Mouse (Mus musculus) midbrain, embryonic 14.5 days (tissue): ENCODE data around the gene Brd3os. TPM values are rescaled to one million over a fixed set of nuclear protein-coding genes. Genes with fewer than 3 reads are reported as not detected.

Experiments
- ATAC-seq: fragments of 200-750 bp; cut with Nextera tagmentation; 2 replicates; pipeline ENCODE4 v1.8.0; 2017; ENCODE audit warnings: moderate number of reproducible peaks, moderate library complexity; ENCODE audit not compliant: low FRiP score, low TSS enrichment
- DNase-seq: peaks from one replicate; pipeline ENCODE4 v3.0.0-alpha.2; 2015
- H3K27ac ChIP-seq: fragments of 300-500 bp; sonication (generic); replicated peaks from 2 replicates; pipeline ENCODE4 v1.5.1; 2014; ENCODE audit warnings: mild to moderate bottlenecking, low read depth, low read length, moderate library complexity
- H3K27me3 ChIP-seq: fragments of 300-500 bp; sonication (generic); 2 replicates; pipeline ENCODE4 v1.6.1; 2014; ENCODE audit warnings: low read length, control low read depth, mixed read lengths; ENCODE audit not compliant: control insufficient read depth, insufficient read depth
- H3K36me3 ChIP-seq: fragments of 300-500 bp; sonication (generic); 2 replicates; pipeline ENCODE4 v1.6.1; 2014; ENCODE audit warnings: low read length, control low read depth; ENCODE audit not compliant: control insufficient read depth, insufficient read depth
- H3K4me1 ChIP-seq: fragments of 300-500 bp; sonication (generic); 2 replicates; pipeline ENCODE4 v1.6.1; 2014; ENCODE audit warnings: mild to moderate bottlenecking, antibody characterized with exemption, low read length, control low read depth; ENCODE audit not compliant: control insufficient read depth, insufficient read depth
- H3K4me2 ChIP-seq: fragments of 300-500 bp; sonication (generic); 2 replicates; pipeline ENCODE4 v1.6.1; 2014; ENCODE audit warnings: mild to moderate bottlenecking, low read length, moderate library complexity
- H3K4me3 ChIP-seq: fragments of 300-500 bp; sonication (generic); replicated peaks from 2 replicates; pipeline ENCODE4 v1.5.1; 2014; ENCODE audit warnings: low read depth, low read length
- H3K9ac ChIP-seq: fragments of 300-500 bp; sonication (generic); replicated peaks from 2 replicates; pipeline ENCODE4 v1.6.1; 2014; ENCODE audit warnings: mild to moderate bottlenecking, low read length, moderate library complexity
- H3K9me3 ChIP-seq: fragments of 300-500 bp; sonication (generic); 2 replicates; pipeline ENCODE4 v1.6.1; 2016; ENCODE audit warnings: low read length, control low read depth, mixed read lengths; ENCODE audit not compliant: control insufficient read depth
- WGBS: fragments of 180-500 bp; shearing (Covaris S2); extraction: QIAGEN DNeasy Blood & Tissue Kit; methylation state at CpG from one replicate; pipeline ENCODE4 v1.1.7; 2014; 5-methylcytosine and 5-hydroxymethylcytosine counted together
- polyA plus RNA-seq: library from polyadenylated mRNA; unstranded; fragments of >200 nt; fragmentation: Nextera tagmentation; extraction: Ambion mirVana; gene quantifications from 2 replicates; pipeline ENCODE4 v1.2.1, GENCODE M21; 2014

Gene Brd3os
- polyA plus RNA-seq, 1 experiment from 2014 or later: 37.8 TPM

DNA sequence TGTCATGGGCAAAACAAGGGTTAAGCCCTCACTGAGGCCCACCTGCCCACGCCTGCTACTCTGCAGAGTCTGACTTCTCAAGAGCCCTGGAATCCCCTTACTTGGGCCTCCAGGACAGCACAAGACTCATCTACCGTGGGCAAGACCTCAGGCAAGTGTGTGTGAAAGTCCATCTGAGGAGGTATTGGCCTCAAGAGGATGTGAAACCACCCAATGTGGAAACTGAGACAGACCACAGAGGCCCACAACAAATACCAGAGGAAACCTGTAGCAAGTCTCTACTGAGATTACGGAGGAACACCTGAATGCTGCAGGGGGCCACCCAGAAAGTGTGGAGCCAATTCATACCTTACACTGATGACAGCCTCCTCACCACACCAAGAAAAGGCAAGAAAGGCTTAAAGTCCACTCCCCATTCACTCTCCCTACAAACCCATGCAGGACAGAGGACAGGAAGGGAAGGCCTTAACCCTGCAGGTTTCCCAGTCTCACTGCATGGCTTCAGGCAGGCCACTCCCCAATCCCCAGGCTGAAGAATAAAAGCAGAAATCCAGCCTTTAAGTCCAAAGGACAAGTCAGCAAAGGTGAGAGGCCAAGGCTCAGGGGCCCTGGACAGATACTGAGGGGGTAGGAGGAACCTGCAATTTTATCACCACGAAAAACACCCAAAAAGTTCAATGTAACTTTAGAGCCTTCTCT lies 27.3 kb downstream of the Brd3os start:
- DNase-seq (no peak), ATAC-seq (no peak)
- H3K4me1 ChIP-seq: peaks cover 34% of the 10 kb centered on the region
- peaks cover 22% of the 10 kb centered on the region; the same call in 1 of the 2 replicates for H3K36me3 ChIP-seq
- H3K4me3 ChIP-seq: no peak overlapping the region
- no peaks in the 10 kb centered on the region for H3K9me3 ChIP-seq
- no peak overlapping the region for H3K27ac ChIP-seq
- no peaks in the 10 kb centered on the region for H3K27me3 ChIP-seq
- 84% methylated on average over 4 of the region's 4 CpGs for WGBS
- H3K4me2 ChIP-seq: no peak overlapping the region
- H3K9ac ChIP-seq: no peak overlapping the region

DNA sequence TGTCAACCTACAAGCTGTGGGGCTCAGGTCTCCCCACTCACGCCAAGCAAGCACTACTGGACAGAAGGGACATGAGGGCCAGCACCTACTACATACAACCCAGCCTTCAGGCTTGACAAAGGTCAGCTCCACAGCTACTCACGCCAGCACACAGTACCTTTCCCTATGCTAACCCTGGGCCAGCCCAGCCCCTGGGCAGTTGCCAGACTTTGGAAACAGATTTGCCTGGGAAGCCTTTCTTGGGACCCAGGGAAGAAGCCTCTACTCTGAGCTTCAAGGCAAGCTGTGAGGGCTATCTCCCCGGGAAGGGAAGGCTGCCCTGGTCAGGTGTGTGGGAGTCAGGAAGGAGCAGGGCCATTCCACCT lies 27.8 kb downstream of the Brd3os start:
- DNase-seq (no peak), ATAC-seq (no peak)
- Histone ChIP-seq H3K9me3 (no peaks in the 10 kb centered on the region), H3K9ac (no peak overlapping the region), H3K27ac (no peak overlapping the region), H3K4me2 (no peak overlapping the region), H3K4me3 (no peak overlapping the region), H3K36me3 (peaks cover 19% of the 10 kb centered on the region; the same call in 1 of the 2 replicates), H3K4me1 (peaks cover 34% of the 10 kb centered on the region), H3K27me3 (no peaks in the 10 kb centered on the region)
- 84% methylated on average over 3 of the region's 3 CpGs for WGBS

DNA sequence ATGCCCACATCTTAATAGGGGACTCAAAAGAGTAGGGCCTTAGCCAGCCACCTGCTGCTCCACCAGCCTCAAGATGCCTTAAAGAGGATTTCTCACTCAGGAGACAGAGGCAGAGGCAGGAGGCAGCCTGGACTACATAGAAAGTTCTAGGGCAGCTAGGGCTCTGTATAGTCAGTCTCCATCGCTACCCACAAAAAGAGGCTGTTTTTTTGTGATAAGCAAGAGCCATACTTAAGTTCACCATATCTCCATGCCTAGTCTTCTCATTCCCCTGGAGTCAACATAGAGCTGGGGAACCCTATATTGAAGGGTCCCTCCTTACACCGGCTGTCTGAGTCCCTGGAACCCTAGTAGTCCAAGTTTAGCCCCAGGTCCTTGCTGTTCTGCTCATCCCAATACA lies 28.4 kb downstream of the Brd3os start:
- Histone ChIP-seq H3K4me1 (peaks cover 34% of the 10 kb centered on the region), H3K4me2 (no peak overlapping the region), H3K27me3 (no peaks in the 10 kb centered on the region), H3K36me3 (peaks cover 18% of the 10 kb centered on the region; the same call in 1 of the 2 replicates), H3K9ac (no peak overlapping the region), H3K9me3 (no peaks in the 10 kb centered on the region), H3K27ac (no peak overlapping the region), H3K4me3 (no peak overlapping the region)
- WGBS: 87% methylated on average over 2 of the region's 2 CpGs
- ATAC-seq (no peak), DNase-seq (no peak)

DNA sequence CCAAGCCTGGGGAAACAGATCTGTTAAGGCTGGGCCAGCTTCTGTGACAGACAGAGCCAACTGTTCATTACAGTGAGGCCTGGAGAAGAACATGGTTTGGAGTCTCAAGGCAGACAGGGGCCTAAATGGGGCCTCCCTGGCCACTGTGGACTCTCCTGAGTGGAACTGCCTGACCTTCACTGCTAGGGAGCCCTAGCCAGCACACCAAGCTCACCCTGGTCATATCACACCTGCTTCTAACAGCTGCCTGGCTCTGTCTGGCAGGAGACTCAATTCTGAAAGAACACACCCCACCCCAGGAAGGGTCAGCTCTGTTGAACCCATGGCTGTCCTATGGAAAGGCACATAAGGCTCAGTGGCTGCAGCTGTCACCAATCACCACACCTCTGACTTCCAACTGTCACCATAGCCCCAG lies 29.1 kb downstream of the Brd3os start:
- H3K27ac ChIP-seq: no peak overlapping the region
- peaks cover 12% of the 10 kb centered on the region; the same call in 1 of the 2 replicates for H3K36me3 ChIP-seq
- ATAC-seq (no peak), DNase-seq (no peak)
- no peak overlapping the region for H3K9ac ChIP-seq
- H3K9me3 ChIP-seq: no peaks in the 10 kb centered on the region
- no peaks in the 10 kb centered on the region for H3K27me3 ChIP-seq
- no peak overlapping the region for H3K4me2 ChIP-seq
- no peak overlapping the region for H3K4me3 ChIP-seq
- H3K4me1 ChIP-seq: peaks cover 34% of the 10 kb centered on the region

DNA sequence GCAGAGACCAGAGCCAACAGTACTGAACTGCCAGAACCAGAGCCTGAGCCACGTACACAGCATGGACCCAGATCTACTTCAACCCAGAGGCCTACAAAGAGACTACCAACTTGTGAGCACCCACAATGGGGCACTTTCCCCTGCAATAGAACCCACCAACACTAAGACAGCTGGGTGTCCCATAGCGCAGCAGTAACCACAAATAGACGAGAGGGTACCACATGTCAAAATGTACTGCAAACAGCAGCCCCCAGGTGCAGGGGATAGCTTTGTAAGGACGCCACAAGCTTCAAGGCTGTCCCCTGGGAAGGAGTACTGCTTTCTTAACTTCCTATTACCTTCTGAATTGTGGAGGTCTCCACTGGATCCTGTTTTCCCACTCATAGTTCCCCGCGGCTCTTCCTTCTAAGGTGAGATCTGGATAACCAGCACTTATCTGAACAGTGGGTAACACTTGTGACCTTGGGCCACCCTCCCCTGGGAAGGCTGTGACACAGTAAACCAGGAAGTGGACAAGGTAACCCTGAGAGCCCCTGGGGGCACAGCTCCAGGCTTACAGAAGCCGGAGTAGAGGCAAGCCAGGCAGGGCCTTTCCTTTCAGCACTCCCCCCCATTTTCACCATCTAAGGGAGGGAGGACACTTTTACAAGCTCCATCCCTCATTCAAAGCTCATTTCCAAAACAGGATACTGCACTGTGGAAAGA lies 31.1 kb downstream of the Brd3os start:
- ATAC-seq: no peak
- Histone ChIP-seq H3K9ac (peak overlapping the region; percentile 93; the same call in 1 of the 2 replicates), H3K27me3 (no peaks in the 10 kb centered on the region), H3K4me3 (peak overlapping the region; percentile 97), H3K4me1 (peaks cover 40% of the 10 kb centered on the region), H3K27ac (no peak overlapping the region), H3K4me2 (peak overlapping the region; percentile 98), H3K36me3 (0 out of 2 replicates have a peak, but pooled peaks cover 3% of the 10 kb centered on the region), H3K9me3 (no peaks in the 10 kb centered on the region)
- no peak for DNase-seq
- WGBS: 81% methylated on average over 7 of the region's 7 CpGs

DNA sequence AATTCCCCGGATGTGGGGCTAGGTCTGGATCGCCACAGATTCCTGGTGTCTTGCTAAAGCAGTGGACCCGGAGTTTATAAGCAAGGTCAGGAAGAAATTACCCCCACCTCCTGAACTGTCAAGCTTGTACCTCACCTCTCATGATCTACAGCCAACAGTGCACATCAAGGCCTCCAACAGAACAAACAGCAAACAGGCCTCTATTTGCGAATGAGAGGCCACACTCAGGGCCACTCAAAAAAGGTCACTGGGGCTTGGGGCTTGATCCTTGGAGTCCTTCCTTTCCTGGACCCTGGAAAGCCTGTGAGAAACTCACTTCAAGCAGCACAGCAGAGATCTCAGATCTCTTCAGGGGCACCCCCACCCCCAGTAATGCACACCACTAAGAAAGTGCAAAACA lies 31.8 kb downstream of the Brd3os start:
- ATAC-seq (no peak), DNase-seq (no peak)
- Histone ChIP-seq H3K9ac (peak overlapping the region; percentile 93), H3K4me2 (peak overlapping the region; percentile 98), H3K4me1 (peaks cover 40% of the 10 kb centered on the region), H3K4me3 (peak overlapping the region; percentile 97), H3K27ac (no peak overlapping the region), H3K36me3 (0 out of 2 replicates have a peak, but pooled peaks cover 3% of the 10 kb centered on the region), H3K27me3 (no peaks in the 10 kb centered on the region), H3K9me3 (no peaks in the 10 kb centered on the region)
- 29% methylated on average over 4 of the region's 4 CpGs for WGBS

DNA sequence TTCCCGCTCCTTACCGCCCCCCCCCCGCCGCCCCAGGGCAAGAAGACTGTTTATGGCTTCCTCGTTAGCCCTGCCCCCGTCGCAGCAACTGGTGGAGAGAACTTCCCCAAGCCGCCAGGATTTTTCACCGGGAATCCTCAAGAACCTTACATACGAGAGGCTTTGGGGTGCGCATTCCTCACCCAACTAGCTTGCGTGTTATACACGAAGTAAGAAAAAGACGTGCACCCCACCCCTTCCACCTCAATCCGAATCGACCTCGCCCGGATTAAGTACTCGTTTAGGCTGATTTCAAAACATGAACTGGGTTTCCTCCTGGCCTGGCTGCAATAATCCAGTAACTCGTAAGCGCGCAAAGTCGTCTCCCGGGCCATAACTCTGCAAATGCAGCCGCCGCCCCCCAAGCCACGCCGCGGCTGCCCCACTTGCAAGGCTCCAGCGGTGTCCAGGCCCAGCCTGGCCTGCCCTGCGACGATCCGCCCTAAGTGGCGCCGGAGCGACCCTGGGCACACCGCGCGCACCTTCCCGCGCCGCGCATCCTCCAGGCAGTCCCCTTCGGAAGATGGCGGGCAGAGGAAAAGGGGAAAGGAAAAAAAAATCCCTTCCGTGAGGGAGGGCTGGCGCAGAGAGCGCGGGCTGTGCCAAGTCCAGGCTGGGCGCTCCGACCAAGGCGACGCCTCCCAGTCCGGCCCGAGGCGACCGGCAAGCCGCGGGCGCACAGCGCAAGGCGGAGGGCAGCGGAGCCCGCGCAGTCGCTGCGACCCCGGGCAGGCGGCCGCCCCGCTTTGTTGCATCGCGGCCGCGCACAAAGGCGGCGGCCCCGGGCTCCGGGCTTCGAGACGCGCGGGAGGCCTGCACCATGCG lies 32.7 kb downstream of the Brd3os start:
- Histone ChIP-seq H3K4me2 (peak overlapping the region; percentile 98), H3K9ac (peak overlapping the region; percentile 93), H3K9me3 (no peaks in the 10 kb centered on the region), H3K4me1 (peaks cover 40% of the 10 kb centered on the region), H3K36me3 (0 out of 2 replicates have a peak, but pooled peaks cover 3% of the 10 kb centered on the region), H3K4me3 (peak overlapping the region; percentile 97), H3K27ac (peak overlapping the region; percentile 97), H3K27me3 (no peaks in the 10 kb centered on the region)
- DNase-seq: no peak
- ATAC-seq: peak; percentile 44
- WGBS: under 1% methylated on average over 82 of the region's 84 CpGs

DNA sequence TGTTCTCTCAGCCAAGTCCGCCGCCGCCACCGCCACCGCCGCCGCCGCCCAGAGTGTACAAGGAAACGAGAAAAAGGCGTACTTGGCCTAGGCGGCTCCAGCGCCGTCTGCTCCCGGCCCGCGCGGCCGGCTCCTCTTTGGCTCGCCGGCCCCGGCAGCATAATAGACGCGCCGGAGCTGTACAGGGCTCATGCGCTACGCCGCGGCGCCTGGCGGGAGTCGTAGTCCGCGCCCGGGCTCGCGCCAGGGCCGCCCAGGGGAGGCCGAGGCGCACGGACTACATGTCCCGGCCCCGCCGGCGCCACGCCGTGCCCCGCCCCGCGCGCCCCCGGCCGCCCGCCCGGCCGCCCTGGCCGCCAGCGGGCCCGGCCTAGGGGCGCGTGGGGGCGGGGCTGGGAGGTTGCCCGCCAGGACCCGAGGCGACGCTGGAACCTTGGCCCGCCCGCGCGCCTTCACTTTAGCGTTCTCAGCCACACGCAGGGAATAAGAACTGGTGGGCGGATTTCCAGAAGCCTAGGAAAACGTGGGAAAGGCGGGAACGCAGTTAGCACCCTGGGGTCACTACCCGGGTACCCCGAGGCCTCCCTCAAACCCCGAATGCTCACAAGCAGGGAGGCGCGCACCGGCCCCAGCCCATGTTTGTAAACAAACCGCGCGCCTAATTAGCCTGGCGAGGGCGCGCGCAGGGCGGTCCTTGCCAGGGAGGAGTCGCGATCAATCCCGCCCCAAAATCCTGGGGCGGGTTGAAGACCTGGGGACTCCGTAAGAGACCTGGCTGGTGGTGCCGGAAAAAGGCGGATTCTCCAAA lies 33.6 kb downstream of the Brd3os start:
- DNase-seq (peak; percentile 98), ATAC-seq (peak; percentile 98)
- Histone ChIP-seq H3K4me1 (peaks cover 40% of the 10 kb centered on the region), H3K27me3 (no peaks in the 10 kb centered on the region), H3K4me3 (peak overlapping the region; percentile 97), H3K4me2 (peak overlapping the region; percentile 98), H3K36me3 (0 out of 2 replicates have a peak, but pooled peaks cover 3% of the 10 kb centered on the region), H3K9ac (peak overlapping the region; percentile 93), H3K9me3 (no peaks in the 10 kb centered on the region), H3K27ac (peak overlapping the region; percentile 97)
- under 1% methylated on average over 87 of the region's 96 CpGs for WGBS
